Mouse (Mus musculus) 3T3-L1 (cell line): ENCODE results near the gene Pfpl.

Experiments used
- DNase-seq: peaks from one replicate; pipeline ENCODE4 v3.0.0-alpha.2; 2015; ENCODE audit warnings: low read depth, low spot score

Gene Pfpl

GRCm38 (mm10) chr19:12464674-12465073 lies 37.0 kb downstream of the Pfpl start:
- peak; percentile 54 for DNase-seq

GRCm38 (mm10) chr19:12465530-12466144 lies 37.9 kb downstream of the Pfpl start:
- no peak for DNase-seq

DNA sequence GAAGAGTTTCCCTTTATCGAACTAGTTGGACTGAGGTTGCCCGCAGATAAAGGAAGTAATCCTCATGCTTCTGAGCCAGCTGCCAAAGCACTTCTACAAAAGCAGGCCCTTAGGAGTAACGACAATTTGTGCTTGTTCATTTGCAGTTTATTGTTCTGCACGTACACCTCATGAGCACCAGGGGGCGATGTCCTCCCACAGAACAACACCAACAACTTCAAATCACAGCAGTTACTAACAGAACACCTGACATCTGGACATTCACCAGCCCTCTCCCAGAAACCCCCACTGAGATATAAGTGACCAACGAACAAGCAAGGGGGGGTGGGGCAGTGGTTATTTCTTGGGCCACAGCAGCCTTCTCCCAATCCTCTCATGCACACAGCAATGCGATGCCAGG lies 38.5 kb downstream of the Pfpl start:
- peak; percentile 88 for DNase-seq

- DNase-seq: peak; percentile 79
These were observed 39.7 kb downstream of the Pfpl start for GRCm38 (mm10) chr19:12467436-12467835.

DNA sequence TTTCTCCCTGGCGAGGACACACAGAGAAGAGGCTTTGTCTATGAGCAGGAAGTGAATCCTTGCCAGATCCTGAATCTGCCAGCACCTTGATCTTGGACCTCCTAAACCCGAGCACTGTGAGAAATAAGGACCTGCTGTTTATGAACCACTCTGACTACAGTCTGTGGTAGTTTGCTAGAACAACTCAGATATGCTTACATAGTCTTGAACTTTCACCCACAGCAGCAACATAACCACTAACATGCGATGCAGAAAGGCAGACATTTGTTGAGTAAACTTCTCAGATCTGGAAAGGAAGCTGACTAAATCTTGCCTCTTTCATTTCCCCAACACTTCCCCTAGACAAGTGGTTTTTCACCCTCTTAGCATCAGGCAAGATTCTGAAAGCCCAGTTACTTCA lies 44.2 kb downstream of the Pfpl start:
- peak; percentile 55 for DNase-seq

GRCm38 (mm10) chr19:12472381-12472976 lies 44.8 kb downstream of the Pfpl start:
- no peak for DNase-seq

DNA sequence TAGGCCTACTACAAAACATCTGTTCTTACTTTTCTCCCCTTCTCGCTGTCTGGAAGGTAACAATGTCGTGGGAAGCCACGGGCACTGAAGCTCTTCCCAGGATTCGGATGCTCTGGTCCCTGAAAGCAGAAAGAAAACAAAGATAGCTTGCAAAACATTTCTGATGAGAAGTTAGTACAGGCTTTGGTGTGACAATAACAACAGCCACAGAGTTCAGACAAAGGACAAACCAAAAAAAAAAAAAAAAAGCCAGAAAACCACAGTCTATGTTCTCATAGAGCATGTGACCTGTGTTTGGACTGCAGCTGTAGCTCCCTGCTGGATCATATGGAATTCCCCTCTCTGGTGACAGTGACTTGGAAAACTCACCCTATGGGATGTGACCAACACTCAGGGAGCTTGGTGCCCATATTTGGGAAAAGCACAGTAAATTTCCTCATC lies 45.5 kb downstream of the Pfpl start:
- peak; percentile 87 for DNase-seq

- DNase-seq: peak; percentile 75
These were observed 46.2 kb downstream of the Pfpl start for GRCm38 (mm10) chr19:12473951-12474350.

- DNase-seq: peak; percentile 99
These were observed 47.9 kb downstream of the Pfpl start for GRCm38 (mm10) chr19:12475380-12476250.

GRCm38 (mm10) chr19:12476721-12477270 lies 49.1 kb downstream of the Pfpl start:
- no peak for DNase-seq

DNA sequence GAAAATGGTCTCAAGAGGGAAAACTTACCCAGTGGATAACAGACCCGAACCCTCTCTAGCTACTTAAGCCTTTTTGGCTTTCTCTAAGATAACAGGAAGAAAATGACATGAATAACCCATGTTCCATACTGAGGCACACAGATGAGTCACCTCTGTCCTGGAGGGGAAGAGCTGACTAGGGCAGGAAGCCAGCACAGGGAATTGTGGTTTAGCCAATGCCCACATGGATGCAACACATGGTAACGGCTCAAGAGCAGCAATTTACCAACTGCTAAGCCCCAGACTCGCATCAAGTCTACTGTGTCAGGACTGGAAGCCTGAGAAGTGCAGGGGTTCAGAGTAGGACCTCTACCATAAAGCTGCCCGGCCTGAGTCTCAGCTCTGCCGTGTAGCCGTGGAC lies 50.7 kb downstream of the Pfpl start:
- peak; percentile 62 for DNase-seq
